Mouse (Mus musculus) G1E-ER4 (cell line): ENCODE measurements around the gene St5. TPM values are rescaled to one million over a fixed set of nuclear protein-coding genes. Genes with fewer than 3 reads are reported as not detected.

Experiments used
- GATA1 ChIP-seq: IDR thresholded peaks from one replicate; pipeline ENCODE4 v1.8.0; 2012; ENCODE audit warnings: low read length, inconsistent platforms
- polyA plus RNA-seq: library from polyadenylated mRNA; stranded (reverse); fragments of >175 nt; gene quantifications from 2 replicates; pipeline ENCODE4 v1.2.3, GENCODE M21; 2012

St5 gene
- polyA plus RNA-seq, 1 experiment, result 0.18 TPM

- TF ChIP-seq GATA1, result no peak
Observed at GRCm38 (mm10) chr7:109578880-109579584, 124.4 kb downstream of the St5 start.

- TF ChIP-seq GATA1, result no peak
Observed at GRCm38 (mm10) chr7:109576321-109577314, 126.8 kb downstream of the St5 start.

GRCm38 (mm10) chr7:109574166-109574565 lies 129.2 kb downstream of the St5 start:
- TF ChIP-seq GATA1, result no peak

- TF ChIP-seq GATA1, result no peak
Observed at GRCm38 (mm10) chr7:109568391-109568892, 135.0 kb downstream of the St5 start.

GRCm38 (mm10) chr7:109566841-109567768 lies 136.3 kb downstream of the St5 start:
- TF ChIP-seq GATA1, result no peak

GRCm38 (mm10) chr7:109566327-109566726 lies 137.1 kb downstream of the St5 start:
- TF ChIP-seq GATA1, result no peak

GRCm38 (mm10) chr7:109563775-109564362 lies 139.5 kb downstream of the St5 start:
- TF ChIP-seq GATA1, result no peak

GRCm38 (mm10) chr7:109562676-109563075 lies 140.7 kb downstream of the St5 start:
- TF ChIP-seq GATA1, result no peak

- no peak for TF ChIP-seq GATA1
Observed at GRCm38 (mm10) chr7:109562154-109562599, 141.2 kb downstream of the St5 start.

- no peak for TF ChIP-seq GATA1
Observed at GRCm38 (mm10) chr7:109561466-109562153, 141.8 kb downstream of the St5 start.

- TF ChIP-seq GATA1, result no peak
Observed at GRCm38 (mm10) chr7:109559536-109559935, 143.9 kb downstream of the St5 start.

- TF ChIP-seq GATA1, result no peak
Observed at GRCm38 (mm10) chr7:109546726-109547125, 156.7 kb downstream of the St5 start.

- TF ChIP-seq GATA1, result no peak
Observed at GRCm38 (mm10) chr7:109546186-109546585, 157.2 kb downstream of the St5 start.
